In genomic region chr12:68676096-68676775, GRCm38 (mm10) we compare ENCODE assay signal across 17 mouse cellular contexts.
DNase-seq lines count a peak whose midpoint lies in the region; ATAC-seq lines count a peak whose summit lies in the region.
"Had no signal": no experiment of that assay in that cellular context is flagged by ENCODE, and none has a peak within 500 bp of the region (broad histone marks: within the 10 kb centered on the region; RNA-seq: fewer than 3 reads in every experiment).

No protein-coding gene starts in this region.

- peak overlapping the region; percentile 5 for H3K4me2 ChIP-seq in kidney, embryonic 16.5 days (replicated peaks; ENCODE audit: low read depth, low read length)
- no peak overlapping the region for H3K4me2 ChIP-seq in forebrain, embryonic 15.5 days (replicated peaks)
- H3K4me2 ChIP-seq: hindbrain, embryonic 14.5 days; liver, embryonic 12.5 days had no signal

- 40% methylated on average over 16 of the region's 16 CpGs for WGBS in kidney, embryonic 16.5 days
- 86% methylated on average over 16 of the region's 16 CpGs for WGBS in forebrain, embryonic 15.5 days

- intact Hi-C loops in left cerebral cortex, postnatal 36 days (cut with DNase I) = no loop called here

- H3K9me3 ChIP-seq in kidney, embryonic 16.5 days (ENCODE audit: low read length) = no peaks in the 10 kb centered on the region
- H3K9me3 ChIP-seq in forebrain, embryonic 15.5 days = no peaks in the 10 kb centered on the region
- H3K9me3 ChIP-seq: embryonic facial prominence, embryonic 10.5 days; forebrain, embryonic 10.5 days; liver, embryonic 12.5 days had no signal

- H3K36me3 ChIP-seq in kidney, embryonic 16.5 days (ENCODE audit: insufficient read depth, low read length) = no peaks in the 10 kb centered on the region
- no peaks in the 10 kb centered on the region for H3K36me3 ChIP-seq in forebrain, embryonic 15.5 days
- H3K36me3 ChIP-seq: embryonic facial prominence, embryonic 10.5 days; forebrain, embryonic 10.5 days; liver, embryonic 12.5 days had no signal

- peak; percentile 73; the same call in 1 of the 2 replicates for ATAC-seq in kidney, embryonic 16.5 days (ENCODE audit: low FRiP score, low TSS enrichment)
- ATAC-seq in forebrain, embryonic 15.5 days (replicated peaks) = no peak
- ATAC-seq: liver, embryonic 12.5 days; Patski had no signal

- H3K4me3 ChIP-seq in kidney, embryonic 16.5 days (ENCODE audit: low read length) = no peak overlapping the region
- no peak overlapping the region for H3K4me3 ChIP-seq in forebrain, embryonic 15.5 days
- H3K4me3 ChIP-seq: embryonic facial prominence, embryonic 10.5 days; forebrain, embryonic 10.5 days; gastrocnemius, adult 2 months; liver, embryonic 12.5 days; myocyte had no signal

- no peak overlapping the region for H3K9ac ChIP-seq in kidney, embryonic 16.5 days (replicated peaks; ENCODE audit: low read length)
- no peak overlapping the region for H3K9ac ChIP-seq in forebrain, embryonic 15.5 days (replicated peaks)
- H3K9ac ChIP-seq: hindbrain, embryonic 14.5 days; liver, embryonic 12.5 days had no signal

- DNase-seq in embryo, embryonic 11 days = peak; percentile 27
- no peak for DNase-seq in embryo, embryonic 9.5 days (ENCODE audit: extremely low spot score)
- DNase-seq in NIH3T3 (ENCODE audit: low read depth) = peak; percentile 16
- DNase-seq in mesoderm, embryonic 11.5 days (ENCODE audit: low read depth, low spot score) = peak; percentile 65
- no peak for DNase-seq in left cerebral cortex, postnatal 36 days (ENCODE audit: low spot score in 2 of 2)
- DNase-seq in lung, postnatal 4 days = no peak
- DNase-seq: gastrocnemius, adult 2 months; lung, postnatal 36 days; right cerebral cortex, postnatal 14 days had no signal

- H3K27me3 ChIP-seq in kidney, embryonic 16.5 days (ENCODE audit: insufficient read depth, low read length) = no peaks in the 10 kb centered on the region
- no peaks in the 10 kb centered on the region for H3K27me3 ChIP-seq in forebrain, embryonic 15.5 days
- H3K27me3 ChIP-seq: liver, embryonic 12.5 days; Patski had no signal

- H3K27ac ChIP-seq in kidney, embryonic 16.5 days (ENCODE audit: low read length) = no peak overlapping the region
- no peak overlapping the region for H3K27ac ChIP-seq in forebrain, embryonic 15.5 days (replicated peaks)
- H3K27ac ChIP-seq: embryonic facial prominence, embryonic 10.5 days; forebrain, embryonic 10.5 days; gastrocnemius, adult 2 months; hindbrain, embryonic 14.5 days; liver, embryonic 12.5 days had no signal

- no peaks in the 10 kb centered on the region for H3K4me1 ChIP-seq in kidney, embryonic 16.5 days (ENCODE audit: insufficient read depth, low read length)
- H3K4me1 ChIP-seq in forebrain, embryonic 15.5 days = no peaks in the 10 kb centered on the region
- H3K4me1 ChIP-seq: embryonic facial prominence, embryonic 10.5 days; forebrain, embryonic 10.5 days; liver, embryonic 12.5 days had no signal

Comparison
In these comparisons a context has a peak if more than half of its experiments do, and no peak if none do; other contexts are left out.
1. DNase-seq: peak in embryo, embryonic 11 days (single experiment), NIH3T3 (single experiment) and mesoderm, embryonic 11.5 days (single experiment); none in embryo, embryonic 9.5 days (single experiment), left cerebral cortex, postnatal 36 days (0 of 2) and lung, postnatal 4 days (0 of 2).